20 mouse cellular contexts compared by ENCODE assay signal in the genomic region with DNA sequence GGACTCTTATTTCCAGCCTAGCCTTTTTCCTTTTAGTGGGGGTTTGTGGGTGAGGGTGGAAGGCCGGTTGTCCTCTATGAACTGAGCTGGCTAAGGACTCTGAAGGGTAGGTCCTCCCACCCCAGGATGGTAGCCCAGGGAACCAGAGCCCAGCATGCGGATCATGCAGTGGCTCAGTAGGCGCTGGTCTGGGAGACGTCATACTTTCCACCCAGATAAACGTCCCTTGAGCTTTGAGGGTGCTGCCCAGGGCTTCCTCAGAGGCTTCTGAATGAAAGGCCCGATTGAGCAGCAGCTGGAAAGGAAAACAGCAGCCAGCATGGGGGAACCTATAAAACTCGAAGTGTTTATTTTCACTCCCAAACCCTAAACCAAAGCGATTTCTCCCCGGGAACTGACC.
A peak's percentile ranks its signal among the peaks of the same experiment; 100 is the strongest.
DNase-seq lines count a peak whose midpoint lies in the region; ATAC-seq and TF ChIP-seq lines count a peak whose summit lies in the region.
"Had no signal": no experiment of that assay in that cellular context is flagged by ENCODE, and none has a peak within 500 bp of the region (broad histone marks: within the 10 kb centered on the region; RNA-seq: fewer than 3 reads in every experiment).

No protein-coding gene starts in this region.

- no peaks in the 10 kb centered on the region for H3K79me2 ChIP-seq in heart, adult 2 months (replicated peaks; ENCODE audit: control insufficient read depth, insufficient read depth, low read length)

- H3K36me3 ChIP-seq in heart, embryonic 13.5 days: peaks cover 6% of the 10 kb centered on the region; the same call in 1 of the 2 replicates
- no peaks in the 10 kb centered on the region for H3K36me3 ChIP-seq in heart, adult 2 months (ENCODE audit: control insufficient read depth, insufficient read depth, low read length)
- H3K36me3 ChIP-seq in embryonic facial prominence, embryonic 15.5 days: no peaks in the 10 kb centered on the region
- H3K36me3 ChIP-seq in limb, embryonic 15.5 days: no peaks in the 10 kb centered on the region
- H3K36me3 ChIP-seq: midbrain, embryonic 13.5 days; neural tube, embryonic 12.5 days had no signal

- ATAC-seq in heart, embryonic 13.5 days (ENCODE audit: extremely low read depth, insufficient number of reproducible peaks, low FRiP score, low TSS enrichment): no peak; the same call in 1 of the 2 replicates
- ATAC-seq in embryonic facial prominence, embryonic 15.5 days (ENCODE audit: insufficient number of reproducible peaks, low FRiP score, low TSS enrichment, low read depth): no peak
- ATAC-seq in limb, embryonic 15.5 days (ENCODE audit: insufficient number of reproducible peaks, low FRiP score, low TSS enrichment, low read depth): peak; percentile 64
- ATAC-seq: forebrain, embryonic 14.5 days; liver, postnatal 0 days; midbrain, embryonic 13.5 days had no signal

- H3K9me3 ChIP-seq in heart, embryonic 13.5 days: no peaks in the 10 kb centered on the region
- no peaks in the 10 kb centered on the region for H3K9me3 ChIP-seq in embryonic facial prominence, embryonic 15.5 days (replicated peaks)
- no peaks in the 10 kb centered on the region for H3K9me3 ChIP-seq in limb, embryonic 15.5 days
- H3K9me3 ChIP-seq: midbrain, embryonic 13.5 days; neural tube, embryonic 12.5 days had no signal

- intact Hi-C loops in heart, adult 2 months (cut with DNase I): no loop called here

- H3K27me3 ChIP-seq in heart, embryonic 13.5 days (replicated peaks): no peaks in the 10 kb centered on the region
- H3K27me3 ChIP-seq in heart, adult 2 months (ENCODE audit: control insufficient read depth, insufficient read depth, low read length): no peaks in the 10 kb centered on the region
- H3K27me3 ChIP-seq in embryonic facial prominence, embryonic 15.5 days: no peaks in the 10 kb centered on the region
- no peaks in the 10 kb centered on the region for H3K27me3 ChIP-seq in limb, embryonic 15.5 days
- H3K27me3 ChIP-seq: midbrain, embryonic 13.5 days; neural tube, embryonic 12.5 days had no signal

- no peak overlapping the region for H3K4me3 ChIP-seq in heart, embryonic 13.5 days
- H3K4me3 ChIP-seq in heart, adult 2 months: no peak overlapping the region
- H3K4me3 ChIP-seq in layer of hippocampus, adult 2 months: no peak overlapping the region
- H3K4me3 ChIP-seq in embryonic facial prominence, embryonic 15.5 days (replicated peaks): no peak overlapping the region
- no peak overlapping the region for H3K4me3 ChIP-seq in limb, embryonic 15.5 days
- H3K4me3 ChIP-seq: midbrain, embryonic 13.5 days; neural tube, embryonic 12.5 days had no signal

- 48% methylated on average over 9 of the region's 9 CpGs for WGBS in heart, embryonic 13.5 days
- 63% methylated on average over 9 of the region's 9 CpGs for WGBS in heart, adult 2 months
- WGBS in embryonic facial prominence, embryonic 15.5 days: 66% methylated on average over 9 of the region's 9 CpGs
- 43% methylated on average over 9 of the region's 9 CpGs for WGBS in limb, embryonic 15.5 days

- no peak overlapping the region for H3K9ac ChIP-seq in heart, embryonic 13.5 days
- H3K9ac ChIP-seq in heart, adult 2 months (ENCODE audit: low read depth, low read length): no peak overlapping the region
- no peak overlapping the region for H3K9ac ChIP-seq in embryonic facial prominence, embryonic 15.5 days
- no peak overlapping the region for H3K9ac ChIP-seq in limb, embryonic 15.5 days
- H3K9ac ChIP-seq: liver, postnatal 0 days; midbrain, embryonic 13.5 days; neural tube, embryonic 12.5 days had no signal

- no peak for TF ChIP-seq POLR2A in heart, adult 2 months (IDR thresholded peaks at IDR 0.05; ENCODE audit: insufficient read depth, low read depth, low read length)

- peaks cover 41% of the 10 kb centered on the region for H3K4me1 ChIP-seq in heart, embryonic 13.5 days
- no peaks in the 10 kb centered on the region for H3K4me1 ChIP-seq in heart, adult 2 months (ENCODE audit: control insufficient read depth, insufficient read depth, low read length)
- peaks cover 26% of the 10 kb centered on the region for H3K4me1 ChIP-seq in embryonic facial prominence, embryonic 15.5 days
- H3K4me1 ChIP-seq in limb, embryonic 15.5 days: peaks cover 52% of the 10 kb centered on the region

- peak overlapping the region; percentile 65 for H3K27ac ChIP-seq in heart, embryonic 13.5 days (replicated peaks)
- no peak overlapping the region for H3K27ac ChIP-seq in heart, adult 2 months
- H3K27ac ChIP-seq in layer of hippocampus, adult 2 months: peak overlapping the region; percentile 55
- 0 out of 2 replicates have a peak overlapping the region, but pooled peaks have one; percentile 2 for H3K27ac ChIP-seq in embryonic facial prominence, embryonic 15.5 days (replicated peaks)
- H3K27ac ChIP-seq in limb, embryonic 15.5 days: peak overlapping the region; percentile 73
- H3K27ac ChIP-seq: midbrain, embryonic 13.5 days; neural tube, embryonic 12.5 days had no signal

- H3K4me2 ChIP-seq in heart, embryonic 13.5 days: no peak overlapping the region
- no peak overlapping the region for H3K4me2 ChIP-seq in embryonic facial prominence, embryonic 15.5 days (replicated peaks)
- no peak overlapping the region for H3K4me2 ChIP-seq in limb, embryonic 15.5 days
- H3K4me2 ChIP-seq: midbrain, embryonic 13.5 days; neural tube, embryonic 12.5 days had no signal

- no peak for TF ChIP-seq CTCF in heart, adult 2 months (IDR thresholded peaks at IDR 0.05)
- no peak for TF ChIP-seq CTCF in layer of hippocampus, adult 2 months (conservative IDR thresholded peaks at IDR 0.05)

- TF ChIP-seq EP300 in heart, adult 2 months (IDR thresholded peaks at IDR 0.05; ENCODE audit: insufficient read depth, low read depth, low read length): no peak

- no peak for DNase-seq in heart, adult 2 months
- no peak for DNase-seq in layer of hippocampus, adult 2 months (ENCODE audit: low spot score in 2 of 2)
- no peak for DNase-seq in layer of hippocampus, adult 8-10 months (ENCODE audit: low spot score in 2 of 2)
- DNase-seq in thymus, postnatal 10 days (ENCODE audit: low spot score in 2 of 2): no peak
- DNase-seq in ovary, postnatal 36 days (ENCODE audit: low spot score): no peak
- DNase-seq: adrenal gland, adult 2 months; cerebellum, adult 9-11 months; gastrocnemius, postnatal 10 days; kidney, adult 11 months; liver; liver, postnatal 0 days; lung, postnatal 10 days; right cerebral cortex, adult 18-20 months; thymus, postnatal 36 days had no signal
